Mouse (Mus musculus) lung, adult 18-20 months (tissue): ENCODE results near the gene Drd1.
A peak's percentile ranks its signal among the peaks of the same experiment; 100 is the strongest.

Source experiments
- DNase-seq, 2 experiments: peaks; one replicate each; pipeline ENCODE4 v3.0.0; 2022; ENCODE audit warnings: mixed read lengths in 2 of 2

Gene Drd1

GRCm38 (mm10) chr13:54055448-54055861 is at the start of gene Drd1:
Gene Drd1, minus strand, starts transcription at chr13:54055705.
- peak in 1 of 2 experiments; percentile 26 for DNase-seq

GRCm38 (mm10) chr13:54103866-54104265 is 48.4 kb upstream of the Drd1 start:
- DNase-seq: peak in 1 of 2 experiments; percentile 28

GRCm38 (mm10) chr13:54103271-54103670 is 47.8 kb upstream of the Drd1 start:
- DNase-seq: no peak

GRCm38 (mm10) chr13:54102061-54102460 is 46.6 kb upstream of the Drd1 start:
- DNase-seq: no peak

GRCm38 (mm10) chr13:54101031-54101820 is 45.7 kb upstream of the Drd1 start:
- DNase-seq: peak in 1 of 2 experiments; percentile 43

GRCm38 (mm10) chr13:54097797-54098196 is 42.3 kb upstream of the Drd1 start:
- no peak for DNase-seq

- no peak for DNase-seq
Measured at GRCm38 (mm10) chr13:54097227-54097626, 41.7 kb upstream of the Drd1 start.

GRCm38 (mm10) chr13:54095721-54096120 is 40.2 kb upstream of the Drd1 start:
- no peak for DNase-seq

GRCm38 (mm10) chr13:54094963-54095362 is 39.5 kb upstream of the Drd1 start:
- DNase-seq: no peak

GRCm38 (mm10) chr13:54094349-54094748 is 38.8 kb upstream of the Drd1 start:
- no peak for DNase-seq

GRCm38 (mm10) chr13:54091719-54092118 is 36.2 kb upstream of the Drd1 start:
- no peak for DNase-seq

- DNase-seq: no peak
Measured at GRCm38 (mm10) chr13:54085266-54085665, 29.8 kb upstream of the Drd1 start.

- DNase-seq: no peak
Measured at GRCm38 (mm10) chr13:54084826-54085225, 29.3 kb upstream of the Drd1 start.

GRCm38 (mm10) chr13:54084178-54084577 is 28.7 kb upstream of the Drd1 start:
- DNase-seq: no peak

- no peak for DNase-seq
Measured at GRCm38 (mm10) chr13:54082946-54083345, 27.4 kb upstream of the Drd1 start.

GRCm38 (mm10) chr13:54080785-54081184 is 25.3 kb upstream of the Drd1 start:
- no peak for DNase-seq

- DNase-seq: no peak
Measured at GRCm38 (mm10) chr13:54079782-54080759, 24.6 kb upstream of the Drd1 start.

GRCm38 (mm10) chr13:54077470-54078174 is 22.1 kb upstream of the Drd1 start:
- DNase-seq: no peak

- no peak for DNase-seq
Measured at GRCm38 (mm10) chr13:54076762-54077460, 21.4 kb upstream of the Drd1 start.

- DNase-seq: no peak
Measured at GRCm38 (mm10) chr13:54076051-54076450, 20.5 kb upstream of the Drd1 start.

GRCm38 (mm10) chr13:54075416-54075815 is 19.9 kb upstream of the Drd1 start:
- no peak for DNase-seq

- peak in 1 of 2 experiments; percentile 21 for DNase-seq
Measured at GRCm38 (mm10) chr13:54073491-54073890, 18.0 kb upstream of the Drd1 start.
